Mouse (Mus musculus): ENCODE measurements at regions not wholly inside any gene's neighbourhood (a gene's known extent, or its start where the extent isn't known, plus 50 kb on each side); places are given as distances from the start of the nearest gene placed in this dataset.

GRCm38 (mm10) chr3:79002173-79002848, 284.0 kb downstream of the Rapgef2 start:
- no peak for ATAC-seq (ENCODE audit: insufficient number of reproducible peaks, insufficient read depth, low FRiP score, low read depth)

GRCm38 (mm10) chr3:79001754-79002153, 284.6 kb downstream of the Rapgef2 start:
- no peak overlapping the region for H3K27ac ChIP-seq (replicated peaks in 1 of 2; ENCODE audit: control insufficient read depth in 1 of 2, insufficient read depth in 1 of 2, low read depth in 2 of 2, low read length in 2 of 2)
- H3K27me3 ChIP-seq (ENCODE audit: control insufficient read depth, insufficient read depth, low read length): no peaks in the 10 kb centered on the region
- 76% methylated on average over 4 of the region's 4 CpGs for WGBS
- no peak for ATAC-seq (ENCODE audit: insufficient number of reproducible peaks, insufficient read depth, low FRiP score, low read depth)
- H3K9ac ChIP-seq (ENCODE audit: low read length): no peak overlapping the region
- H3K4me3 ChIP-seq (ENCODE audit: control insufficient read depth in 1 of 2, insufficient read depth in 1 of 2, low read depth in 1 of 2, low read length in 2 of 2): no peak overlapping the region
- H3K9me3 ChIP-seq (ENCODE audit: control insufficient read depth, low read length): no peaks in the 10 kb centered on the region
- H3K36me3 ChIP-seq (ENCODE audit: control insufficient read depth, insufficient read depth, low read length): no peaks in the 10 kb centered on the region
- no peaks in the 10 kb centered on the region for H3K4me1 ChIP-seq (ENCODE audit: control insufficient read depth in 2 of 2, insufficient read depth in 2 of 2, low read length in 2 of 2)
- no peak overlapping the region for H3K4me2 ChIP-seq (ENCODE audit: low read length)

More at GRCm38 (mm10) chr3:79002173-79002848, 284.0 kb downstream of the Rapgef2 start:
- no peak overlapping the region for H3K27ac ChIP-seq (replicated peaks in 1 of 2; ENCODE audit: control insufficient read depth in 1 of 2, insufficient read depth in 1 of 2, low read depth in 2 of 2, low read length in 2 of 2)
- no peaks in the 10 kb centered on the region for H3K36me3 ChIP-seq (ENCODE audit: control insufficient read depth, insufficient read depth, low read length)
- no peaks in the 10 kb centered on the region for H3K9me3 ChIP-seq (ENCODE audit: control insufficient read depth, low read length)
- H3K4me1 ChIP-seq (ENCODE audit: control insufficient read depth in 2 of 2, insufficient read depth in 2 of 2, low read length in 2 of 2): no peaks in the 10 kb centered on the region
- no peak overlapping the region for H3K9ac ChIP-seq (ENCODE audit: low read length)
- no peak overlapping the region for H3K4me3 ChIP-seq (ENCODE audit: control insufficient read depth in 1 of 2, insufficient read depth in 1 of 2, low read depth in 1 of 2, low read length in 2 of 2)
- H3K4me2 ChIP-seq (ENCODE audit: low read length): no peak overlapping the region
- 70% methylated on average over 4 of the region's 4 CpGs for WGBS
- H3K27me3 ChIP-seq (ENCODE audit: control insufficient read depth, insufficient read depth, low read length): no peaks in the 10 kb centered on the region

GRCm38 (mm10) chr3:79000293-79000692, 286.0 kb downstream of the Rapgef2 start:
- no peaks in the 10 kb centered on the region for H3K36me3 ChIP-seq (ENCODE audit: control insufficient read depth, insufficient read depth, low read length)
- H3K4me2 ChIP-seq (ENCODE audit: low read length): no peak overlapping the region
- H3K27ac ChIP-seq (replicated peaks in 1 of 2; ENCODE audit: control insufficient read depth in 1 of 2, insufficient read depth in 1 of 2, low read depth in 2 of 2, low read length in 2 of 2): no peak overlapping the region
- H3K4me3 ChIP-seq (ENCODE audit: control insufficient read depth in 1 of 2, insufficient read depth in 1 of 2, low read depth in 1 of 2, low read length in 2 of 2): no peak overlapping the region
- 73% methylated on average over 2 of the region's 2 CpGs for WGBS
- no peaks in the 10 kb centered on the region for H3K9me3 ChIP-seq (ENCODE audit: control insufficient read depth, low read length)
- H3K27me3 ChIP-seq (ENCODE audit: control insufficient read depth, insufficient read depth, low read length): no peaks in the 10 kb centered on the region
- ATAC-seq (ENCODE audit: insufficient number of reproducible peaks, insufficient read depth, low FRiP score, low read depth): no peak
- no peak overlapping the region for H3K9ac ChIP-seq (ENCODE audit: low read length)
- H3K4me1 ChIP-seq (ENCODE audit: control insufficient read depth in 2 of 2, insufficient read depth in 2 of 2, low read length in 2 of 2): no peaks in the 10 kb centered on the region

- no peaks in the 10 kb centered on the region for H3K9me3 ChIP-seq (ENCODE audit: control insufficient read depth, low read length)
- no peak overlapping the region for H3K4me2 ChIP-seq (ENCODE audit: low read length)
- H3K27ac ChIP-seq (replicated peaks in 1 of 2; ENCODE audit: control insufficient read depth in 1 of 2, insufficient read depth in 1 of 2, low read depth in 2 of 2, low read length in 2 of 2): no peak overlapping the region
- H3K9ac ChIP-seq (ENCODE audit: low read length): no peak overlapping the region
- H3K36me3 ChIP-seq (ENCODE audit: control insufficient read depth, insufficient read depth, low read length): no peaks in the 10 kb centered on the region
- H3K27me3 ChIP-seq (ENCODE audit: control insufficient read depth, insufficient read depth, low read length): no peaks in the 10 kb centered on the region
- no peaks in the 10 kb centered on the region for H3K4me1 ChIP-seq (ENCODE audit: control insufficient read depth in 2 of 2, insufficient read depth in 2 of 2, low read length in 2 of 2)
- ATAC-seq (ENCODE audit: insufficient number of reproducible peaks, insufficient read depth, low FRiP score, low read depth): no peak
- 83% methylated on average over 3 of the region's 3 CpGs for WGBS
- no peak overlapping the region for H3K4me3 ChIP-seq (ENCODE audit: control insufficient read depth in 1 of 2, insufficient read depth in 1 of 2, low read depth in 1 of 2, low read length in 2 of 2)
These were observed 286.5 kb downstream of the Rapgef2 start for GRCm38 (mm10) chr3:78999803-79000202.

- no peak for ATAC-seq (ENCODE audit: insufficient number of reproducible peaks, insufficient read depth, low FRiP score, low read depth)
- no peaks in the 10 kb centered on the region for H3K9me3 ChIP-seq (ENCODE audit: control insufficient read depth, low read length)
- no peaks in the 10 kb centered on the region for H3K27me3 ChIP-seq (ENCODE audit: control insufficient read depth, insufficient read depth, low read length)
- no peak overlapping the region; a peak in 1 of 4 replicates for H3K27ac ChIP-seq (replicated peaks in 1 of 2; ENCODE audit: control insufficient read depth in 1 of 2, insufficient read depth in 1 of 2, low read depth in 2 of 2, low read length in 2 of 2)
- no peaks in the 10 kb centered on the region for H3K36me3 ChIP-seq (ENCODE audit: control insufficient read depth, insufficient read depth, low read length)
- no peak overlapping the region for H3K9ac ChIP-seq (ENCODE audit: low read length)
- WGBS: 54% methylated on average over 2 of the region's 2 CpGs
- no peak overlapping the region for H3K4me3 ChIP-seq (ENCODE audit: control insufficient read depth in 1 of 2, insufficient read depth in 1 of 2, low read depth in 1 of 2, low read length in 2 of 2)
- peaks cover 5 to 11% of the 10 kb centered on the region in 2 experiments for H3K4me1 ChIP-seq (ENCODE audit: control insufficient read depth in 2 of 2, insufficient read depth in 2 of 2, low read length in 2 of 2)
- no peak overlapping the region for H3K4me2 ChIP-seq (ENCODE audit: low read length)
These were observed 298.2 kb downstream of the Rapgef2 start for GRCm38 (mm10) chr3:78988120-78988519.

- peaks cover 5 to 11% of the 10 kb centered on the region in 2 experiments for H3K4me1 ChIP-seq (ENCODE audit: control insufficient read depth in 2 of 2, insufficient read depth in 2 of 2, low read length in 2 of 2)
- WGBS: 74% methylated on average over 6 of the region's 7 CpGs
- no peak overlapping the region for H3K27ac ChIP-seq (replicated peaks in 1 of 2; ENCODE audit: control insufficient read depth in 1 of 2, insufficient read depth in 1 of 2, low read depth in 2 of 2, low read length in 2 of 2)
- no peak for ATAC-seq (ENCODE audit: insufficient number of reproducible peaks, insufficient read depth, low FRiP score, low read depth)
- no peak overlapping the region for H3K4me3 ChIP-seq (ENCODE audit: control insufficient read depth in 1 of 2, insufficient read depth in 1 of 2, low read depth in 1 of 2, low read length in 2 of 2)
- no peak overlapping the region for H3K4me2 ChIP-seq (ENCODE audit: low read length)
- no peaks in the 10 kb centered on the region for H3K9me3 ChIP-seq (ENCODE audit: control insufficient read depth, low read length)
- H3K27me3 ChIP-seq (ENCODE audit: control insufficient read depth, insufficient read depth, low read length): no peaks in the 10 kb centered on the region
- no peaks in the 10 kb centered on the region for H3K36me3 ChIP-seq (ENCODE audit: control insufficient read depth, insufficient read depth, low read length)
- H3K9ac ChIP-seq (ENCODE audit: low read length): no peak overlapping the region
These were observed 299.6 kb downstream of the Rapgef2 start for GRCm38 (mm10) chr3:78986726-78987125.

GRCm38 (mm10) chr3:78981057-78981456, 305.3 kb downstream of the Rapgef2 start:
- WGBS: 82% methylated on average over 3 of the region's 3 CpGs
- no peak overlapping the region for H3K4me3 ChIP-seq (ENCODE audit: control insufficient read depth in 1 of 2, insufficient read depth in 1 of 2, low read depth in 1 of 2, low read length in 2 of 2)
- no peak for ATAC-seq (ENCODE audit: insufficient number of reproducible peaks, insufficient read depth, low FRiP score, low read depth)
- no peaks in the 10 kb centered on the region for H3K27me3 ChIP-seq (ENCODE audit: control insufficient read depth, insufficient read depth, low read length)
- no peak overlapping the region for H3K27ac ChIP-seq (replicated peaks in 1 of 2; ENCODE audit: control insufficient read depth in 1 of 2, insufficient read depth in 1 of 2, low read depth in 2 of 2, low read length in 2 of 2)
- H3K9me3 ChIP-seq (ENCODE audit: control insufficient read depth, low read length): no peaks in the 10 kb centered on the region
- H3K4me2 ChIP-seq (ENCODE audit: low read length): no peak overlapping the region
- H3K9ac ChIP-seq (ENCODE audit: low read length): no peak overlapping the region
- H3K4me1 ChIP-seq (ENCODE audit: control insufficient read depth in 2 of 2, insufficient read depth in 2 of 2, low read length in 2 of 2): no peaks in the 10 kb centered on the region
- no peaks in the 10 kb centered on the region for H3K36me3 ChIP-seq (ENCODE audit: control insufficient read depth, insufficient read depth, low read length)

GRCm38 (mm10) chr3:78978781-78979180, 307.5 kb downstream of the Rapgef2 start:
- no peak overlapping the region for H3K4me2 ChIP-seq (ENCODE audit: low read length)
- no peaks in the 10 kb centered on the region for H3K36me3 ChIP-seq (ENCODE audit: control insufficient read depth, insufficient read depth, low read length)
- 86% methylated on average over 4 of the region's 4 CpGs for WGBS
- no peaks in the 10 kb centered on the region for H3K27me3 ChIP-seq (ENCODE audit: control insufficient read depth, insufficient read depth, low read length)
- no peaks in the 10 kb centered on the region for H3K4me1 ChIP-seq (ENCODE audit: control insufficient read depth in 2 of 2, insufficient read depth in 2 of 2, low read length in 2 of 2)
- H3K9ac ChIP-seq (ENCODE audit: low read length): no peak overlapping the region
- H3K9me3 ChIP-seq (ENCODE audit: control insufficient read depth, low read length): no peaks in the 10 kb centered on the region
- H3K4me3 ChIP-seq (ENCODE audit: control insufficient read depth in 1 of 2, insufficient read depth in 1 of 2, low read depth in 1 of 2, low read length in 2 of 2): no peak overlapping the region
- ATAC-seq (ENCODE audit: insufficient number of reproducible peaks, insufficient read depth, low FRiP score, low read depth): no peak
- H3K27ac ChIP-seq (replicated peaks in 1 of 2; ENCODE audit: control insufficient read depth in 1 of 2, insufficient read depth in 1 of 2, low read depth in 2 of 2, low read length in 2 of 2): no peak overlapping the region

All from heart, embryonic 14.5 days (tissue).